Mouse (Mus musculus): ENCODE measurements at regions not wholly inside any gene's neighbourhood (a gene's known extent, or its start where the extent isn't known, plus 50 kb on each side); places are given as distances from the start of the nearest gene placed in this dataset.

DNA sequence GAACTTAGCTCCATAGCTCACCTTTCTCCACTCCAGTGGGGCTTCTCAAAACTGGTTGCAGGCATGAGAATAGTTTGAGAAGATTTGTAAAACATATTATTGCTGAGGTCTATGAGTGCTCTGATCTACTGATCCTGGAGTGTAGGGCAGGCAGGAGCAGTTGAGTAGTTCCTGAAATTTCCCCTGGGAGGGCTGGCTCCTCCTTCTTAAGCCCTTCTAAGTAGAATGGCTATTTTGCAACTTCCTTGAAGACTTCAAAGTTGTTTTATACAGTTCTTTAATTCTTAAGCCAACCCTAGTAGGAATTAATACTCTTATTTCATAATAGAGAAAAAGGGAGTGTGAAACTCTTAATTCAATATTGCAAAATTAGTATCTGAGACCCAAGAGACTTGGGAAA is 133.3 kb downstream of the Ptger3 start:
- no peak for TF ChIP-seq CTCF (IDR thresholded peaks at IDR 0.05; ENCODE audit: borderline replicate concordance, extremely low read depth, insufficient read depth, insufficient read length)
- TF ChIP-seq POLR2A (IDR thresholded peaks at IDR 0.05; ENCODE audit: borderline replicate concordance, extremely low read depth, insufficient read depth, insufficient read length, poor library complexity, severe bottlenecking) = no peak

All from brain, embryonic 14.5 days (tissue).